Mouse (Mus musculus): ENCODE data around the gene Sbsn.
A peak's percentile ranks its signal among the peaks of the same experiment; 100 is the strongest.
"Not testable (repeated sequence)": the region's sequence is repeated elsewhere in the genome, so short reads cannot be mapped to it uniquely, and the experiment has no call there.

Gene Sbsn

GRCm38 (mm10) chr7:30751086-30751669 is at the start of gene Sbsn:
Sbsn (plus strand) TSS chr7:30751471.
- peak in 1 of 2 experiments; percentile 8 for DNase-seq

- no peak for DNase-seq
Observed at GRCm38 (mm10) chr7:30706214-30706882, 44.9 kb upstream of the Sbsn start.

- DNase-seq: no peak
Observed at GRCm38 (mm10) chr7:30707441-30707840, 43.8 kb upstream of the Sbsn start.

- DNase-seq: no peak
Observed at GRCm38 (mm10) chr7:30711942-30712341, 39.3 kb upstream of the Sbsn start, which contains the start of gene Atp4a. Atp4a (plus strand) TSS chr7:30712209.

GRCm38 (mm10) chr7:30717006-30717715 is 34.1 kb upstream of the Sbsn start:
- DNase-seq: peak; percentile 78 to 85

GRCm38 (mm10) chr7:30717716-30718046 is 33.6 kb upstream of the Sbsn start:
- no peak for DNase-seq

GRCm38 (mm10) chr7:30719669-30720068 is 31.6 kb upstream of the Sbsn start:
- no peak for DNase-seq

GRCm38 (mm10) chr7:30721286-30721685 is 30.0 kb upstream of the Sbsn start:
- DNase-seq: no peak

- no peak for DNase-seq
Observed at GRCm38 (mm10) chr7:30723274-30723953, 27.9 kb upstream of the Sbsn start.

GRCm38 (mm10) chr7:30728214-30728613 is 23.1 kb upstream of the Sbsn start:
- DNase-seq: no peak

GRCm38 (mm10) chr7:30728739-30729395 is 22.4 kb upstream of the Sbsn start:
- DNase-seq: no peak

- peak; percentile 98 for DNase-seq
Observed at GRCm38 (mm10) chr7:30729396-30730063, 21.7 kb upstream of the Sbsn start, which contains the start of gene Tmem147. Tmem147 (minus strand) TSS chr7:30729540.

GRCm38 (mm10) chr7:30730064-30730722 is 21.1 kb upstream of the Sbsn start:
- not testable (repeated sequence) for DNase-seq

GRCm38 (mm10) chr7:30736211-30736610 is 15.1 kb upstream of the Sbsn start:
- no peak for DNase-seq

GRCm38 (mm10) chr7:30742570-30742969 is 8.7 kb upstream of the Sbsn start:
- DNase-seq: not testable (repeated sequence)

- DNase-seq: not testable (repeated sequence)
Observed at GRCm38 (mm10) chr7:30743617-30744016, 7.7 kb upstream of the Sbsn start, which contains the start of gene Gapdhs. Gapdhs (minus strand) TSS chr7:30743681.

GRCm38 (mm10) chr7:30744022-30744598 is 7.2 kb upstream of the Sbsn start:
- peak; percentile 66 to 72 for DNase-seq

- DNase-seq: no peak
Observed at GRCm38 (mm10) chr7:30747525-30748204, 3.6 kb upstream of the Sbsn start.

- DNase-seq: peak; percentile 37 to 58
Observed at GRCm38 (mm10) chr7:30749824-30750606, 1.3 kb upstream of the Sbsn start.

GRCm38 (mm10) chr7:30757001-30757400 is 5.7 kb downstream of the Sbsn start:
- DNase-seq: no peak
